Comparison of ENCODE assay signal across 16 mouse cellular contexts in the genomic region with DNA sequence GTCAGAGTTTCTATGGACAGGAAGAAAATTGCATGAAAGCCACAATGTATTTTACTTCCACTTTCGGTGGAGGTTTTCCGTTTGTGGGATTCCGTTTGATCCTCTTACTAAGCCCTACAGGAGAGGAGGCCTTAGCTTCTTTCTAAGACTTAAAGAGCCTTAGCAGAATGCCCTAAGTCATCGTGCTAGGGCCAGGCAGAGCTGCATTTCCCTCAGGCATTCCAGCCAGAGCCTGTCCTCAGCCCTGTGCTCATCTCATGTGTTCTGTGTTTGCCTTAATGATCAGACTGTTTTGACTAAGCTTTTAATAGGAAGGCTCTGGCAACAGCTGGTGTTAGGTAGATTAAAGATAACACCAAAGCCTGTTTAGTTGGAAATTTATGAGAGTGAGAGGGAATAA.
DNase-seq lines count a peak whose midpoint lies in the region; ATAC-seq and TF ChIP-seq lines count a peak whose summit lies in the region.
"Had no signal": no experiment of that assay in that cellular context is flagged by ENCODE, and none has a peak within 500 bp of the region (broad histone marks: within the 10 kb centered on the region; RNA-seq: fewer than 3 reads in every experiment).

No protein-coding gene starts in this region.

- TF ChIP-seq CTCF in stomach, postnatal 0 days (IDR thresholded peaks at IDR 0.05; ENCODE audit: low read depth): no peak

- H3K36me3 ChIP-seq in neural tube, embryonic 12.5 days: peaks cover 5% of the 10 kb centered on the region; the same call in 1 of the 2 replicates
- no peaks in the 10 kb centered on the region for H3K36me3 ChIP-seq in neural tube, embryonic 15.5 days
- H3K36me3 ChIP-seq in midbrain, embryonic 10.5 days: peaks cover 11% of the 10 kb centered on the region
- no peaks in the 10 kb centered on the region for H3K36me3 ChIP-seq in stomach, postnatal 0 days (ENCODE audit: control insufficient read depth, insufficient read depth, low read length)
- H3K36me3 ChIP-seq: limb, embryonic 12.5 days had no signal

- peaks cover 33% of the 10 kb centered on the region for H3K4me1 ChIP-seq in neural tube, embryonic 12.5 days
- peaks cover 30% of the 10 kb centered on the region for H3K4me1 ChIP-seq in neural tube, embryonic 15.5 days
- H3K4me1 ChIP-seq in midbrain, embryonic 10.5 days: peaks cover 56% of the 10 kb centered on the region
- H3K4me1 ChIP-seq in stomach, postnatal 0 days (replicated peaks; ENCODE audit: control insufficient read depth, insufficient read depth): no peaks in the 10 kb centered on the region

- no peaks in the 10 kb centered on the region for H3K27me3 ChIP-seq in neural tube, embryonic 12.5 days (replicated peaks)
- H3K27me3 ChIP-seq in neural tube, embryonic 15.5 days (replicated peaks): no peaks in the 10 kb centered on the region
- no peaks in the 10 kb centered on the region; the same call in 1 of the 2 replicates for H3K27me3 ChIP-seq in midbrain, embryonic 10.5 days (ENCODE audit: low read depth, poor library complexity, severe bottlenecking)
- no peaks in the 10 kb centered on the region for H3K27me3 ChIP-seq in stomach, postnatal 0 days (ENCODE audit: control insufficient read depth, insufficient read depth, low read length)
- H3K27me3 ChIP-seq: limb, embryonic 12.5 days had no signal

- H3K4me2 ChIP-seq in neural tube, embryonic 12.5 days (replicated peaks): peak overlapping the region; percentile 58; the same call in 1 of the 2 replicates
- no peak overlapping the region; the same call in 1 of the 2 replicates for H3K4me2 ChIP-seq in neural tube, embryonic 15.5 days
- no peak overlapping the region for H3K4me2 ChIP-seq in stomach, postnatal 0 days (replicated peaks; ENCODE audit: low read depth)
- H3K4me2 ChIP-seq: limb, embryonic 12.5 days had no signal

- no peak overlapping the region for H3K4me3 ChIP-seq in neural tube, embryonic 12.5 days
- no peak overlapping the region for H3K4me3 ChIP-seq in neural tube, embryonic 15.5 days (replicated peaks)
- peak overlapping the region; percentile 53 for H3K4me3 ChIP-seq in midbrain, embryonic 10.5 days
- no peak overlapping the region for H3K4me3 ChIP-seq in stomach, postnatal 0 days (ENCODE audit: low read depth, low read length)
- H3K4me3 ChIP-seq: limb, embryonic 12.5 days had no signal

- no peaks in the 10 kb centered on the region for H3K9me3 ChIP-seq in neural tube, embryonic 12.5 days
- no peaks in the 10 kb centered on the region for H3K9me3 ChIP-seq in neural tube, embryonic 15.5 days (replicated peaks)
- peaks cover 8% of the 10 kb centered on the region for H3K9me3 ChIP-seq in midbrain, embryonic 10.5 days (replicated peaks)
- no peaks in the 10 kb centered on the region for H3K9me3 ChIP-seq in stomach, postnatal 0 days (ENCODE audit: control insufficient read depth, low read length)
- H3K9me3 ChIP-seq: limb, embryonic 12.5 days had no signal

- WGBS in neural tube, embryonic 12.5 days: 38% methylated on average over 4 of the region's 4 CpGs
- WGBS in neural tube, embryonic 15.5 days: 41% methylated on average over 4 of the region's 4 CpGs
- 13% methylated on average over 4 of the region's 4 CpGs for WGBS in midbrain, embryonic 10.5 days
- WGBS in stomach, postnatal 0 days: 41% methylated on average over 4 of the region's 4 CpGs

- H3K9ac ChIP-seq in neural tube, embryonic 12.5 days: no peak overlapping the region
- H3K9ac ChIP-seq in neural tube, embryonic 15.5 days (replicated peaks): no peak overlapping the region
- H3K9ac ChIP-seq in stomach, postnatal 0 days (ENCODE audit: low read length): no peak overlapping the region
- H3K9ac ChIP-seq: limb, embryonic 12.5 days had no signal

- peak; percentile 36 for DNase-seq in midbrain, embryonic 10.5 days (ENCODE audit: low spot score)
- peak; percentile 51 for DNase-seq in retina, postnatal 7 days (ENCODE audit: low read depth, low spot score)
- DNase-seq in stomach, postnatal 0 days (ENCODE audit: low spot score): no peak
- DNase-seq in right cerebral cortex, postnatal 36 days (ENCODE audit: low spot score in 2 of 2): no peak
- DNase-seq: adrenal gland, postnatal 10 days; cerebellum, adult 8-10 months; heart, adult 18-20 months; heart, postnatal 10 days; kidney, postnatal 25 days; layer of hippocampus, postnatal 36 days; right cerebral cortex, postnatal 25 days had no signal

- no peak for TF ChIP-seq EP300 in stomach, postnatal 0 days (optimal IDR thresholded peaks at IDR 0.05)

- no peak overlapping the region for H3K27ac ChIP-seq in neural tube, embryonic 12.5 days
- no peak overlapping the region for H3K27ac ChIP-seq in neural tube, embryonic 15.5 days (replicated peaks)
- H3K27ac ChIP-seq in midbrain, embryonic 10.5 days (replicated peaks): peak overlapping the region; percentile 85
- H3K27ac ChIP-seq in stomach, postnatal 0 days (replicated peaks): no peak overlapping the region
- H3K27ac ChIP-seq: limb, embryonic 12.5 days had no signal

- no peak for ATAC-seq in neural tube, embryonic 12.5 days (ENCODE audit: low FRiP score, low read depth)
- no peak for ATAC-seq in neural tube, embryonic 15.5 days (ENCODE audit: low FRiP score)
- ATAC-seq in granulocyte monocyte progenitor cell, adult 5-6 weeks (replicated peaks; ENCODE audit: poor library complexity, severe bottlenecking): peak; percentile 75
- no peak for ATAC-seq in stomach, postnatal 0 days (ENCODE audit: low FRiP score, low TSS enrichment)
- ATAC-seq: intestine, postnatal 0 days had no signal

Comparison
In these comparisons a context has a peak if more than half of its experiments do, and no peak if none do; other contexts are left out.
1. DNase-seq: peak in midbrain, embryonic 10.5 days (single experiment) and retina, postnatal 7 days (single experiment); none in stomach, postnatal 0 days (single experiment) and right cerebral cortex, postnatal 36 days (0 of 2).